ENCODE assay signal across 16 mouse cellular contexts in genomic region chr14:80283726-80284125, GRCm38 (mm10).
"Had no signal": no experiment of that assay in that cellular context is flagged by ENCODE, and none has a peak within 500 bp of the region (broad histone marks: within the 10 kb centered on the region; RNA-seq: fewer than 3 reads in every experiment).

No protein-coding gene starts in this region.

- H3K36me3 ChIP-seq: neural tube, embryonic 13.5 days; neural tube, embryonic 15.5 days; stomach, embryonic 15.5 days had no signal

- H3K27me3 ChIP-seq: neural tube, embryonic 13.5 days; neural tube, embryonic 15.5 days; stomach, embryonic 15.5 days had no signal

- H3K9ac ChIP-seq: neural tube, embryonic 13.5 days; neural tube, embryonic 15.5 days; stomach, embryonic 15.5 days had no signal

- DNase-seq: retina, postnatal 1 day; right cerebral cortex, adult 18-20 months; right cerebral cortex, postnatal 14 days; right cerebral cortex, postnatal 25 days; right cerebral cortex, postnatal 4 days; spleen, adult 18-20 months; thymus, adult 18-20 months; thymus, adult 2 months; thymus, postnatal 14 days; thymus, postnatal 25 days; thymus, postnatal 36 days; thymus, postnatal 4 days had no signal

- H3K4me3 ChIP-seq: neural tube, embryonic 13.5 days; neural tube, embryonic 15.5 days; stomach, embryonic 15.5 days had no signal

- H3K4me1 ChIP-seq: neural tube, embryonic 15.5 days; stomach, embryonic 15.5 days had no signal

- H3K9me3 ChIP-seq: neural tube, embryonic 13.5 days; neural tube, embryonic 15.5 days; stomach, embryonic 15.5 days had no signal

- H3K27ac ChIP-seq: neural tube, embryonic 13.5 days; neural tube, embryonic 15.5 days; stomach, embryonic 15.5 days; stomach, postnatal 0 days had no signal
